Mouse (Mus musculus): ENCODE data around the gene Zcchc7. TPM values are rescaled to one million over a fixed set of nuclear protein-coding genes. Genes with fewer than 3 reads are reported as not detected.

The Zcchc7 gene
- polyA plus RNA-seq, 1 experiment from 2014 or later, result 53.6 TPM

DNA sequence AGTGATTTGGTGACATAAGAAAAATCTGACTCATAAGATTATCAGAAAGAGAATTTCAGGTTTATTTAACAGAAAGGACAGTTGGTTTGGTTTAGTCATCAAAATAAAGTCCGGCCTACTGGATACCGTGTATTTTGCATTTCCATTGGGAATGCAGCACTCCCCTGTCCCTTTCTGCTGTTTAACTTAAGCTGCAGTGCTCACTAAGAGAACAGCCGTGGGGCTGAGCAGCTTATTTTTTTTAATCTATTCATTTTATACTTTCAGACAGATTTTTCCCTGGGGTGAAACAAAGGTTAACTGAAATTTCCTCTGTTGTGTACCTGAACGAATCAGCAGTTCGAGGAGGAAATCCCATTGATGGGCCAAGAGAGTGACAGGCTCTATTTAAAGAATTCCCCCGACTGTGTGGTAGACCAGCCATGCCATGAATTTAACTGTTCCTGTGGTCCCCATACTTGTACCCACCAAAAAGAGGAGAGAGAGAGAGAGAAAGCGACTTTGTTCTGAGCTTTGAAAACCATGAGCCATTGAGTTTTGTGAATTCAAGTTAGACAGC is 124.5 kb downstream of the Zcchc7 start:
- Histone ChIP-seq H3K36me3 (ENCODE audit: control insufficient read depth, insufficient read depth, low read length) (no peaks in the 10 kb centered on the region), H3K27ac (ENCODE audit: low read depth, low read length) (no peak overlapping the region), H3K4me1 (ENCODE audit: control insufficient read depth, insufficient read depth, low read length) (0 out of 2 replicates have a peak, but pooled peaks cover 4% of the 10 kb centered on the region), H3K9ac (replicated peaks; ENCODE audit: low read depth, low read length) (no peak overlapping the region), H3K27me3 (ENCODE audit: control insufficient read depth, insufficient read depth, low read length) (no peaks in the 10 kb centered on the region), H3K4me2 (ENCODE audit: low read depth, low read length) (no peak overlapping the region), H3K9me3 (ENCODE audit: control insufficient read depth, low read length) (no peaks in the 10 kb centered on the region), H3K4me3 (ENCODE audit: low read depth, low read length) (no peak overlapping the region)
- 23% methylated on average over 7 of the region's 7 CpGs for WGBS
- ATAC-seq (ENCODE audit: low read depth), result no peak

DNA sequence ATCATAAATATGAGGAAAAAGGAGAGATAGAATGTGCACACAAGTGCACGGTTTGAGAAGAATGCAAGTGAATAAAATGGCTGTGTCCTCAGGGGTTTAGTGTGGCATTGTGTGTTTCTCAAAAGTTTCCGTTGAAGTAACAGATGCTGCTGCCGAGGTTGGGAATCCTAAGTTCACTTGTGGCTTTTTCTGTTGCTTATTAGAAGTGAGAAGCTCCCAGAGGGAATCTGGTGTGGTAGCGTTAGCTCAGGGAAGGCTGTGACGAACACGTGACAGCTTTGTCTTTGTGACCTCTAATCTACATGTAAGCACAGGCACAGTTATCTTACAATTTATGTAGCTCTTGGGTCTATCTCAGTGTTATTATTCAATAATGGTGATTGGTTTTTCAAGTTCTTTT is 130.5 kb downstream of the Zcchc7 start:
- Histone ChIP-seq H3K4me1 (ENCODE audit: control insufficient read depth, insufficient read depth, low read length) (no peaks in the 10 kb centered on the region), H3K9me3 (ENCODE audit: control insufficient read depth, low read length) (no peaks in the 10 kb centered on the region), H3K9ac (replicated peaks; ENCODE audit: low read depth, low read length) (no peak overlapping the region), H3K4me2 (ENCODE audit: low read depth, low read length) (no peak overlapping the region), H3K27me3 (ENCODE audit: control insufficient read depth, insufficient read depth, low read length) (no peaks in the 10 kb centered on the region), H3K27ac (ENCODE audit: low read depth, low read length) (no peak overlapping the region), H3K4me3 (ENCODE audit: low read depth, low read length) (no peak overlapping the region), H3K36me3 (ENCODE audit: control insufficient read depth, insufficient read depth, low read length) (no peaks in the 10 kb centered on the region)
- 66% methylated on average over 6 of the region's 6 CpGs for WGBS
- no peak for ATAC-seq (ENCODE audit: low read depth)

DNA sequence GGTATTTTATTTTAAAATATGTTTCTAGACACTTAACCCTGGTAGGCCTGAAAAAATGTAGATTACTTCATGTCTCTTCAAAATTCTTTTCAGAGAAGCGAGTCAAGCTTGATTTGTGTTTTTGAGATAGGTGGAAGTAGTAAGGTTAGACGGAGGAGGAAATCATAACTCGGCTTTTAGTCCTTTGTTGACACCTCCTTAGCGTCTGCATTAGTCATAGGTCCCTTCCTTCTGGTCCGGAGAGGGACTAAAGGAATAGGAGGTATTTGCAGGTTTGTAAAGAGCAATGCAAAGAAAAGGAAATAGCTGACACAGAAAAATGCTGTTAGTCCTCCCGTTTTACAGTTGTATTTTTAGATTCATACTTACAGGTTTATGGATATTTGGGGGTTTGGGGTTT is 135.7 kb downstream of the Zcchc7 start:
- no peaks in the 10 kb centered on the region for H3K4me1 ChIP-seq (ENCODE audit: control insufficient read depth, insufficient read depth, low read length)
- no peak for ATAC-seq (ENCODE audit: low read depth)

DNA sequence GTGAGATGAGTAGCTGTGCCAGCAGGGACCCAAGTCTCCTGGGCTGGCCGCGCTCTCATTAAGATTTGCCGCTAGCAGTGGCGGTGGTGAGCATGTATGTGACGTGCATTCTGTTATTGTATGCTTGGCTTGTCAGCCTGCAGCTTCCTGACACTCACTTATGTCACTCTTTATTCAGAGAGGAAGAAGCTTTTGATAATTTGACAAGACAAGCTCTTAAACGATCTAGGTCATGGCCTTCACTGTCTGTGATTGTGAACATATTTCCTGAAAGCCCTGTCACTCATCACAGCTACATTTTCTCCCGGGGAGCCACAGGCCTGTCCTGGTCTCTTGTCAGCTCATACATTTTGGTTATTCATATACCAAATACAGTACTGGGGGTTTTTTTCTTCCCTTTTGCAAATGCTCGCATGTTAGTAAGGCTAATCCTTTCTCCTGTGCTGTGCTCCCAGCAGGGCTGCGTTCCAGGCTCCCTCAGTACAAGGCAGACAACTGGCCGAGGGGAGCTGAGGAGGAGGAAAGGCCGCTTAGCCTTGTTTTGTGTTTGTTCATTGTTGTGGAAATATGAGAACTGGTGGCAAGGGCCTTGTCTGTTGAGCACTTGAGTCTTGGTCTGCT is 150.1 kb downstream of the Zcchc7 start:
- H3K9me3 ChIP-seq (ENCODE audit: control insufficient read depth, low read length), result no peaks in the 10 kb centered on the region
- no peaks in the 10 kb centered on the region for H3K36me3 ChIP-seq (ENCODE audit: control insufficient read depth, insufficient read depth, low read length)
- WGBS, result 9% methylated on average over 11 of the region's 11 CpGs
- peak overlapping the region; percentile 40; the same call in 1 of the 2 replicates for H3K27ac ChIP-seq (ENCODE audit: low read depth, low read length)
- ATAC-seq (ENCODE audit: low read depth), result no peak
- H3K4me3 ChIP-seq (ENCODE audit: low read depth, low read length), result no peak overlapping the region
- H3K9ac ChIP-seq (replicated peaks; ENCODE audit: low read depth, low read length), result 0 out of 2 replicates have a peak overlapping the region, but pooled peaks have one; percentile 18
- no peaks in the 10 kb centered on the region for H3K27me3 ChIP-seq (ENCODE audit: control insufficient read depth, insufficient read depth, low read length)
- H3K4me1 ChIP-seq (ENCODE audit: control insufficient read depth, insufficient read depth, low read length), result peaks cover 9% of the 10 kb centered on the region; the same call in 1 of the 2 replicates
- no peak overlapping the region; the same call in 1 of the 2 replicates for H3K4me2 ChIP-seq (ENCODE audit: low read depth, low read length)

More for the DNA sequence above, 135.7 kb downstream of the Zcchc7 start:
- no peak overlapping the region for H3K4me2 ChIP-seq (ENCODE audit: low read depth, low read length)
- WGBS, result 84% methylated on average over 6 of the region's 6 CpGs
- H3K27me3 ChIP-seq (ENCODE audit: control insufficient read depth, insufficient read depth, low read length), result no peaks in the 10 kb centered on the region
- H3K9me3 ChIP-seq (ENCODE audit: control insufficient read depth, low read length), result no peaks in the 10 kb centered on the region
- H3K4me3 ChIP-seq (ENCODE audit: low read depth, low read length), result no peak overlapping the region
- no peak overlapping the region for H3K9ac ChIP-seq (replicated peaks; ENCODE audit: low read depth, low read length)
- H3K36me3 ChIP-seq (ENCODE audit: control insufficient read depth, insufficient read depth, low read length), result peaks cover 9% of the 10 kb centered on the region; the same call in 1 of the 2 replicates
- H3K27ac ChIP-seq (ENCODE audit: low read depth, low read length), result no peak overlapping the region

DNA sequence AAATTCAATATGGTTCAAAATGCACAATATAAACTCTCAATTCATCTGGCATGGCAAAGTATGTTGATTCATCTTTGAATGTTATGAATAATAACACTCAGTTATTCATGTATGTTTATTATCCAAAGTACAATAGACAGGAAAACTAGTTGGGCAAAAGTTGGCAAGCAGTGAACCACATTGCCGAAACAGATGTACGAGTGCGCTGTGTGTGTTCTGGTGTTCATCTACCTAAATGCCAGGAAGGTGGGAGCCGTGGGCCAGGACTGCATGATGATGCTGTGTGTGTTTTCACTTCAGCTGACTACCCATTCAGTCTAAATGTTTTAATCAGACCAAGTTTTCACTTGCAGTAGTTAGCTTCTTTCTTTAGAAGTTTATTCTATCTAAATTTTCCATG is 150.7 kb downstream of the Zcchc7 start:
- H3K9ac ChIP-seq (replicated peaks; ENCODE audit: low read depth, low read length), result no peak overlapping the region
- H3K4me3 ChIP-seq (ENCODE audit: low read depth, low read length), result no peak overlapping the region
- H3K4me2 ChIP-seq (ENCODE audit: low read depth, low read length), result no peak overlapping the region
- 80% methylated on average over 4 of the region's 4 CpGs for WGBS
- H3K9me3 ChIP-seq (ENCODE audit: control insufficient read depth, low read length), result no peaks in the 10 kb centered on the region
- no peak overlapping the region for H3K27ac ChIP-seq (ENCODE audit: low read depth, low read length)
- peaks cover 9% of the 10 kb centered on the region; the same call in 1 of the 2 replicates for H3K4me1 ChIP-seq (ENCODE audit: control insufficient read depth, insufficient read depth, low read length)
- ATAC-seq (ENCODE audit: low read depth), result no peak
- H3K27me3 ChIP-seq (ENCODE audit: control insufficient read depth, insufficient read depth, low read length), result no peaks in the 10 kb centered on the region
- no peaks in the 10 kb centered on the region for H3K36me3 ChIP-seq (ENCODE audit: control insufficient read depth, insufficient read depth, low read length)

DNA sequence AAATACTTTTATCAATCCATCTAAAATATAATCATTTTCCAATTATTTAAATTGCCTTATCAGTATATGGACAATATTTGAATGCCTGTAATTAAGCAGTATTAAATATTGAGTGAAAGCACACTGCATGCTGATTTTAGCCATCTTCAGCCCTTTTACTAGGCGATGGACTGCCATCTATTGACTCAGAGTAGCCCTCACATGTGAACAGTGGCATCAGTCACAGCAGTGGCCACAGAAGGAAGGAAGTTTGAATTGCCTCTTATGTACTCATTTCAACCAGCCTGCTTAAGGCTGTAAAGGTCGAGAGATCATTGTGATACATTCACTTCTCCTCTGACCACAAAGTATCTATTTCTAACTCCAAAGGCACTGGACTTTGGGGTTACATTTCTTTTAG is 154.4 kb downstream of the Zcchc7 start:
- no peak for ATAC-seq (ENCODE audit: low read depth)
- Histone ChIP-seq H3K9ac (replicated peaks; ENCODE audit: low read depth, low read length) (no peak overlapping the region), H3K4me1 (ENCODE audit: control insufficient read depth, insufficient read depth, low read length) (peaks cover 9% of the 10 kb centered on the region; the same call in 1 of the 2 replicates), H3K9me3 (ENCODE audit: control insufficient read depth, low read length) (no peaks in the 10 kb centered on the region), H3K4me2 (ENCODE audit: low read depth, low read length) (no peak overlapping the region), H3K36me3 (ENCODE audit: control insufficient read depth, insufficient read depth, low read length) (no peaks in the 10 kb centered on the region), H3K27me3 (ENCODE audit: control insufficient read depth, insufficient read depth, low read length) (no peaks in the 10 kb centered on the region), H3K27ac (ENCODE audit: low read depth, low read length) (no peak overlapping the region), H3K4me3 (ENCODE audit: low read depth, low read length) (no peak overlapping the region)
- 44% methylated on average over 2 of the region's 2 CpGs for WGBS

DNA sequence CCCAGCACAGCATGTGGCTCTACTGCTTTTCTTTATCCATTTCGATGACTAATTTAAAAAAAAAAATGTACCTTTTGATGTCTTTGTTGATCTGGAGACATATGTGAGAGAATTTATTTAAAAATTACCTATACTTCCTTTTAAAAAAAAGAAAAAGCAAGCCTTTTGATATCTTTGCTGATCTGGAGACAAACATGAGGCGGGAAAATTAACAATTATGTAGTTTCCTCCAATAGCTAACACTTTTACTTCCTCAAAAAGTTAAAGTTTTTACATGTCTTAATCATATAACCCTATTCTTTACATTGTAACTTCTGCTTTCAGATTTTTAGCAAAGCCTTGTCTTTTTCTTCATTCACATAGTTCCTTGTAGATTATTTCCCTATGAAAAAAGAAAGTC is 155.2 kb downstream of the Zcchc7 start:
- WGBS, result 76% methylated on average over 2 of the region's 2 CpGs
- ATAC-seq (ENCODE audit: low read depth), result no peak
- Histone ChIP-seq H3K4me1 (ENCODE audit: control insufficient read depth, insufficient read depth, low read length) (peaks cover 3% of the 10 kb centered on the region; the same call in 1 of the 2 replicates), H3K4me2 (ENCODE audit: low read depth, low read length) (no peak overlapping the region), H3K27ac (ENCODE audit: low read depth, low read length) (no peak overlapping the region), H3K9ac (replicated peaks; ENCODE audit: low read depth, low read length) (no peak overlapping the region), H3K36me3 (ENCODE audit: control insufficient read depth, insufficient read depth, low read length) (no peaks in the 10 kb centered on the region), H3K4me3 (ENCODE audit: low read depth, low read length) (no peak overlapping the region), H3K27me3 (ENCODE audit: control insufficient read depth, insufficient read depth, low read length) (no peaks in the 10 kb centered on the region), H3K9me3 (ENCODE audit: control insufficient read depth, low read length) (no peaks in the 10 kb centered on the region)

DNA sequence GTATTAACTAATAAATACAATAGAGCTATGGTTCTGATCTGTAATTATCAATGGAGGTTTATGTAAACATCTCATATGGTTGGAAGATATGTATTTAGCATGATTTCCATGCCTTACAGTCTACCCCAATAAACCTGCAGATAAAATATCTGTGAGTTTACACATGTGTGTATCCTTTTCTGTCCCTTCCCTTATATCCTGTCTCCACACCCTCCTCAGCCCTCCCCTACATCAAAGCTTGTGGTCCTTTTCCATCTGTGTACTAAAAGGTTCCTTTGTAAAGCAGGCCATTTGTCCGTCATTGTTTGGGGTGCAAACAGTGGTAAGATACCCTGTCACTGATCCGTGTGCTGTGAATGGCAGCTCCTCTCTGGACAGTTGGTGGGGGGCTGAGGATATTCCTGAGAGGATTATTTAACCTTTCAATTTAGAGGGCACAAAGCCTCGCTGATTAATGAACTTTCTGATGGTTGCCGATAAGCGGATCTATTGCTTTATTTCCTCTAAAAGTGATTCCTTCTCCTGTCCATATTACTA is 161.7 kb downstream of the Zcchc7 start:
- H3K27me3 ChIP-seq (ENCODE audit: control insufficient read depth, insufficient read depth, low read length), result no peaks in the 10 kb centered on the region
- H3K36me3 ChIP-seq (ENCODE audit: control insufficient read depth, insufficient read depth, low read length), result no peaks in the 10 kb centered on the region
- H3K9me3 ChIP-seq (ENCODE audit: control insufficient read depth, low read length), result no peaks in the 10 kb centered on the region
- H3K4me2 ChIP-seq (ENCODE audit: low read depth, low read length), result no peak overlapping the region
- no peak overlapping the region for H3K27ac ChIP-seq (ENCODE audit: low read depth, low read length)
- no peak overlapping the region for H3K9ac ChIP-seq (replicated peaks; ENCODE audit: low read depth, low read length)
- WGBS, result 49% methylated on average over 5 of the region's 5 CpGs
- ATAC-seq (ENCODE audit: low read depth), result no peak
- H3K4me1 ChIP-seq (ENCODE audit: control insufficient read depth, insufficient read depth, low read length), result no peaks in the 10 kb centered on the region
- H3K4me3 ChIP-seq (ENCODE audit: low read depth, low read length), result no peak overlapping the region

DNA sequence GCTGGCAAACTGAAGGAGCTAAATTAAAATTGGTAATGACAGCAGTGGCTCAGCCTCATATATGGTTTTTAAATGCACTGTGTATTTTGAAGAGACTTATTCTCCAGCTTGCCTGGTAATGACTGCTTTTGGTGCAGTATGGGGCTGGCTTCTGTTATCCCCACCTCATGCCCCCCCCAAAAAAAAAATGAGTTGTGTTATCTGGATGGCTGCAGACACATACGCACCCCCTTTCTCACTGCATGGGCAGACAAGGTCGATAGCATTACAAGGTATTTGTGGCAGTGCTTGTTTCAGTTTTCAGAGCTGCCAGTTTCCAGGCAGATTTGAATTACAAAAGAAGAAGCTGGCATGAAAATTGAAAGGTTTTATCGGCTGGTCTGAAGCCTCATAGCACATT is 162.2 kb downstream of the Zcchc7 start:
- no peak for ATAC-seq (ENCODE audit: low read depth)
- Histone ChIP-seq H3K4me1 (ENCODE audit: control insufficient read depth, insufficient read depth, low read length) (no peaks in the 10 kb centered on the region), H3K27ac (ENCODE audit: low read depth, low read length) (no peak overlapping the region), H3K4me3 (ENCODE audit: low read depth, low read length) (no peak overlapping the region), H3K9me3 (ENCODE audit: control insufficient read depth, low read length) (no peaks in the 10 kb centered on the region), H3K4me2 (ENCODE audit: low read depth, low read length) (no peak overlapping the region), H3K36me3 (ENCODE audit: control insufficient read depth, insufficient read depth, low read length) (no peaks in the 10 kb centered on the region), H3K27me3 (ENCODE audit: control insufficient read depth, insufficient read depth, low read length) (no peaks in the 10 kb centered on the region), H3K9ac (replicated peaks; ENCODE audit: low read depth, low read length) (no peak overlapping the region)
- 25% methylated on average over 3 of the region's 3 CpGs for WGBS
